Mouse (Mus musculus) hindbrain, embryonic 16.5 days (tissue): ENCODE measurements around the gene Rin2. TPM values are rescaled to one million over a fixed set of nuclear protein-coding genes. Genes with fewer than 3 reads are reported as not detected.

Source experiments
- ATAC-seq: fragments of 200-750 bp; cut with Nextera tagmentation; 2 replicates; pipeline ENCODE4 v1.8.0; 2017; ENCODE audit warnings: moderate TSS enrichment, moderate library complexity
- H3K27ac ChIP-seq: fragments of 300-500 bp; sonication (generic); 2 replicates; pipeline ENCODE4 v1.5.1; 2014; ENCODE audit warnings: low read depth, mild to moderate bottlenecking, control low read depth, low read length, moderate library complexity
- H3K27me3 ChIP-seq: fragments of 300-500 bp; sonication (generic); replicated peaks from 2 replicates; pipeline ENCODE4 v1.6.1; 2014; ENCODE audit warnings: low read length; ENCODE audit not compliant: control insufficient read depth, insufficient read depth
- H3K36me3 ChIP-seq: fragments of 300-500 bp; sonication (generic); 2 replicates; pipeline ENCODE4 v1.6.1; 2014; ENCODE audit warnings: mild to moderate bottlenecking, low read length, moderate library complexity, mixed read lengths; ENCODE audit not compliant: control insufficient read depth, insufficient read depth
- H3K4me1 ChIP-seq: fragments of 300-500 bp; sonication (generic); 2 replicates; pipeline ENCODE4 v1.6.1; 2014; ENCODE audit warnings: low read depth, low read length; ENCODE audit not compliant: control insufficient read depth, insufficient read depth
- H3K4me2 ChIP-seq: fragments of 300-500 bp; sonication (generic); 2 replicates; pipeline ENCODE4 v1.6.1; 2014; ENCODE audit warnings: mild to moderate bottlenecking, low read length, control low read depth, moderate library complexity
- H3K4me3 ChIP-seq: fragments of 300-500 bp; sonication (generic); 2 replicates; pipeline ENCODE4 v1.5.1; 2014; ENCODE audit warnings: mild to moderate bottlenecking, low read length, control low read depth, moderate library complexity
- H3K9ac ChIP-seq: fragments of 300-500 bp; sonication (generic); 2 replicates; pipeline ENCODE4 v1.6.1; 2014; ENCODE audit warnings: low read depth, mild to moderate bottlenecking, control low read depth, low read length, moderate library complexity
- H3K9me3 ChIP-seq: fragments of 300-500 bp; sonication (generic); 2 replicates; pipeline ENCODE4 v1.6.1; 2014; ENCODE audit warnings: mild to moderate bottlenecking, low read length, moderate library complexity; ENCODE audit not compliant: control insufficient read depth
- WGBS: fragments of 180-500 bp; shearing (Covaris S2); extraction: QIAGEN DNeasy Blood & Tissue Kit; methylation state at CpG from one replicate; pipeline ENCODE4 v1.1.7; 2014; 5-methylcytosine and 5-hydroxymethylcytosine counted together
- polyA plus RNA-seq: library from polyadenylated mRNA; unstranded; fragments of >200 nt; fragmentation: Nextera tagmentation; extraction: Ambion mirVana; gene quantifications from 2 replicates; pipeline ENCODE4 v1.2.1, GENCODE M21; 2015

Rin2 gene
- polyA plus RNA-seq, 1 experiment from 2014 or later = 14.6 TPM

DNA sequence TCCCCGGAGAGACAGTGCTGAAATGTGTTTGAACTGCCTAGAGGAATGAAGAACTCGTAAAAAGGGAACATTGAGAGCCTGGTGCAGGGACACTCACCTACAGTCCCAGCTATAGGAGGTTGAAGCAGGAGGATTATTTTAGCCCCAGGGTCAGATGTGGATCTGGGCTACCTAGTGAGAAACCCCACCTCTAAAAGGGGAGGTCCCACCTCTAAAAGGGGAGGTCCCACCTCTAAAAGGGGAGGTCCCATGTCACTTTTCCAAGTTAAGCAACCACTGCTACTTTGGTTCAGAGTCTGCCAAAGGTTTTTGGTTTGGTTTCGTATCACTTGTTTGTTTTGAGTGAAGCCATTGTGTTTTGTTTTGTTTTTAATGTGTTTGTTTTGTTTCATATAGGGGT lies 190.3 kb downstream of the Rin2 start:
- 93% methylated on average over 3 of the region's 3 CpGs for WGBS

GRCm38 (mm10) chr2:145866238-145866637 lies 191.2 kb downstream of the Rin2 start:
- H3K9ac ChIP-seq = no peak overlapping the region
- H3K27ac ChIP-seq = no peak overlapping the region
- no peaks in the 10 kb centered on the region; the same call in 1 of the 2 replicates for H3K9me3 ChIP-seq
- H3K36me3 ChIP-seq = 0 out of 2 replicates have a peak, but pooled peaks cover 4% of the 10 kb centered on the region
- no peak overlapping the region for H3K4me2 ChIP-seq
- H3K4me3 ChIP-seq = no peak overlapping the region
- H3K4me1 ChIP-seq = no peaks in the 10 kb centered on the region
- H3K27me3 ChIP-seq = no peaks in the 10 kb centered on the region
- ATAC-seq = no peak
- WGBS = 94% methylated on average over 3 of the region's 3 CpGs

More for the DNA sequence above, 190.3 kb downstream of the Rin2 start:
- no peaks in the 10 kb centered on the region; the same call in 1 of the 2 replicates for H3K9me3 ChIP-seq
- no peak overlapping the region for H3K4me2 ChIP-seq
- peaks cover 3% of the 10 kb centered on the region; the same call in 1 of the 2 replicates for H3K4me1 ChIP-seq
- H3K27me3 ChIP-seq = no peaks in the 10 kb centered on the region
- H3K4me3 ChIP-seq = no peak overlapping the region
- H3K27ac ChIP-seq = no peak overlapping the region
- no peak for ATAC-seq
- no peak overlapping the region for H3K9ac ChIP-seq
- 0 out of 2 replicates have a peak, but pooled peaks cover 4% of the 10 kb centered on the region for H3K36me3 ChIP-seq

DNA sequence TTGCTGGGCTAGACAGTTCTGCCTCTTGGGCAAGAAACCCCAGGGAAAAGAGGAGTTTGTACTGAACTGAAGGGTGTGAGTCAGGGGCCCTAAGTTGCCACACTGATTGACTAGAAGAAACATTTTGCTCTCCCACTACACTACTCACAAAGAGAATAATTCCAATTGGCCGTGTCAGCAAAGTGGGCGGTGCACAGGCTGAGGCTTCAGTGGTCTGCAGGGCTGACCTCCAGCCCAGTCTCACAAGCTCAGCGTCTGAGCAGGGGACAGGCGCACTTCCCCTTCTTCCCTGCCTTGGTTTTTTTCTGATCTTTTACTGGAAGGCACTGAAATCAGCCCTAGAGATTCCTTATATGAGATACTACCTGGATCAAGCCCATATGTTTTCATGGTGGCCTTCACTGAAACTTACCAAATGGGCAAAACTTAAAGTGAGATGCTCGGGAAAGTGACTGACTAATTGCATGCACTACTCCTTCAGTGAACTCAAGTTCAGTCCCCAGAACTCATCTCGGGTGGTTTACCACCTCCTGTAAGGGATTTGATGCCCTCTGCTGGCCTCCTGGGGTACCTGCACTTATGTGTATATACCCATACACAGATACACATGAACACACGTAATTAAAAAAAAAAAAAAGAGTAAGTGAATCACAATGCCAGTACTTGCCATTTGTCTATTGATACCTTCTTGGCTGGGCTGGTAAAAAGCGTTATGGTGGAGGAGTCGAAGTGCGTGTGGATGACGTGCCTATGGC lies 191.9 kb downstream of the Rin2 start:
- ATAC-seq = no peak

GRCm38 (mm10) chr2:145871308-145871707 lies 196.3 kb downstream of the Rin2 start:
- Histone ChIP-seq H3K27ac (no peak overlapping the region), H3K36me3 (0 out of 2 replicates have a peak, but pooled peaks cover 4% of the 10 kb centered on the region), H3K9ac (no peak overlapping the region), H3K27me3 (no peaks in the 10 kb centered on the region), H3K9me3 (no peaks in the 10 kb centered on the region; the same call in 1 of the 2 replicates), H3K4me1 (no peaks in the 10 kb centered on the region), H3K4me2 (no peak overlapping the region), H3K4me3 (no peak overlapping the region)
- no peak for ATAC-seq
- 89% methylated on average over 4 of the region's 4 CpGs for WGBS

More for the DNA sequence above, 191.9 kb downstream of the Rin2 start:
- H3K4me1 ChIP-seq = no peaks in the 10 kb centered on the region
- H3K27ac ChIP-seq = no peak overlapping the region
- 95% methylated on average over 11 of the region's 11 CpGs for WGBS
- no peak overlapping the region for H3K9ac ChIP-seq
- H3K9me3 ChIP-seq = no peaks in the 10 kb centered on the region; the same call in 1 of the 2 replicates
- 0 out of 2 replicates have a peak, but pooled peaks cover 4% of the 10 kb centered on the region for H3K36me3 ChIP-seq
- H3K4me2 ChIP-seq = no peak overlapping the region
- H3K4me3 ChIP-seq = no peak overlapping the region
- no peaks in the 10 kb centered on the region for H3K27me3 ChIP-seq

GRCm38 (mm10) chr2:145872099-145872498 lies 197.1 kb downstream of the Rin2 start:
- 94% methylated on average over 1 of the region's 1 CpGs for WGBS
- Histone ChIP-seq H3K9me3 (no peaks in the 10 kb centered on the region; the same call in 1 of the 2 replicates), H3K27ac (no peak overlapping the region), H3K9ac (no peak overlapping the region), H3K4me3 (no peak overlapping the region), H3K36me3 (0 out of 2 replicates have a peak, but pooled peaks cover under 1% of the 10 kb centered on the region), H3K27me3 (no peaks in the 10 kb centered on the region), H3K4me2 (no peak overlapping the region), H3K4me1 (no peaks in the 10 kb centered on the region)
- no peak for ATAC-seq

GRCm38 (mm10) chr2:145873953-145874352 lies 198.9 kb downstream of the Rin2 start:
- 79% methylated on average over 1 of the region's 1 CpGs for WGBS
- H3K4me3 ChIP-seq = no peak overlapping the region
- H3K36me3 ChIP-seq = peaks cover 2% of the 10 kb centered on the region
- no peak overlapping the region for H3K9ac ChIP-seq
- no peak overlapping the region for H3K4me2 ChIP-seq
- H3K4me1 ChIP-seq = no peaks in the 10 kb centered on the region
- no peak for ATAC-seq
- H3K27ac ChIP-seq = no peak overlapping the region
- no peaks in the 10 kb centered on the region for H3K27me3 ChIP-seq
- H3K9me3 ChIP-seq = no peaks in the 10 kb centered on the region

DNA sequence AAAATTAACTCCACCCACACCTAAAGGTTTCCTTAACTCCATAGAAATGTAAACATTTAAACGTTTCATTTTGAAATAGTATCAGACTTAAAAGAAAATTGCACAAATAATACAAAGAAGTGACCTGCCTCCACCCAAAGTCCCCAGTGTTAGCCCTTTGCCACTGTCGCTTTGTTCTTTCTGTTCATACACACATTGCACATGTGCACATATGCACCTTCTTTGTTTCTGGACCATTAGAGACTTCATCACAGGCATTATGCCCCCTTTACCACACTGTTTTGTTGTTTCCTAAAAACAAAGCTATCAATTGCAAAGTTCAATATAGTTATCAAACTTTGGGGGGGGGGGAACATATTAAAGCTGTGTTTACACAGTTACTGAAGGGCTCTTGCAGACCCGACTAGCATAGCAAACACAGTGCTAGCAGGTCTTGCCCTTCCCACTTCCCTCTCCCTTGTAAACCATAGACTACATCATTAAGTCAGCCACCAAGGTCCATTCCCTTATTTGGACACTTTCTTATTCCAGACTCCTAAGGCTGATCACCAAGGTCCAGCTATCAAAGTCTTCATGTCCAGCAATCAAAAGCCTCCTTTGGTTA lies 200.0 kb downstream of the Rin2 start:
- H3K27ac ChIP-seq = no peak overlapping the region
- H3K27me3 ChIP-seq = no peaks in the 10 kb centered on the region
- ATAC-seq = no peak
- H3K36me3 ChIP-seq = peaks cover 4% of the 10 kb centered on the region
- no peak overlapping the region for H3K9ac ChIP-seq
- no peak overlapping the region for H3K4me3 ChIP-seq
- no peaks in the 10 kb centered on the region for H3K9me3 ChIP-seq
- H3K4me2 ChIP-seq = no peak overlapping the region
- no peaks in the 10 kb centered on the region for H3K4me1 ChIP-seq
- WGBS = 71% methylated on average over 3 of the region's 3 CpGs

GRCm38 (mm10) chr2:145877191-145877590 lies 202.2 kb downstream of the Rin2 start:
- H3K4me1 ChIP-seq = no peaks in the 10 kb centered on the region; the same call in 1 of the 2 replicates
- 91% methylated on average over 3 of the region's 3 CpGs for WGBS
- H3K9ac ChIP-seq = no peak overlapping the region
- H3K27ac ChIP-seq = no peak overlapping the region
- no peak for ATAC-seq
- H3K4me2 ChIP-seq = no peak overlapping the region
- no peaks in the 10 kb centered on the region for H3K27me3 ChIP-seq
- peaks cover 4% of the 10 kb centered on the region for H3K36me3 ChIP-seq
- no peaks in the 10 kb centered on the region for H3K9me3 ChIP-seq
- H3K4me3 ChIP-seq = no peak overlapping the region
